Mouse (Mus musculus): ENCODE measurements at regions not wholly inside any gene's neighbourhood (a gene's known extent, or its start where the extent isn't known, plus 50 kb on each side); places are given as distances from the start of the nearest gene placed in this dataset.

DNA sequence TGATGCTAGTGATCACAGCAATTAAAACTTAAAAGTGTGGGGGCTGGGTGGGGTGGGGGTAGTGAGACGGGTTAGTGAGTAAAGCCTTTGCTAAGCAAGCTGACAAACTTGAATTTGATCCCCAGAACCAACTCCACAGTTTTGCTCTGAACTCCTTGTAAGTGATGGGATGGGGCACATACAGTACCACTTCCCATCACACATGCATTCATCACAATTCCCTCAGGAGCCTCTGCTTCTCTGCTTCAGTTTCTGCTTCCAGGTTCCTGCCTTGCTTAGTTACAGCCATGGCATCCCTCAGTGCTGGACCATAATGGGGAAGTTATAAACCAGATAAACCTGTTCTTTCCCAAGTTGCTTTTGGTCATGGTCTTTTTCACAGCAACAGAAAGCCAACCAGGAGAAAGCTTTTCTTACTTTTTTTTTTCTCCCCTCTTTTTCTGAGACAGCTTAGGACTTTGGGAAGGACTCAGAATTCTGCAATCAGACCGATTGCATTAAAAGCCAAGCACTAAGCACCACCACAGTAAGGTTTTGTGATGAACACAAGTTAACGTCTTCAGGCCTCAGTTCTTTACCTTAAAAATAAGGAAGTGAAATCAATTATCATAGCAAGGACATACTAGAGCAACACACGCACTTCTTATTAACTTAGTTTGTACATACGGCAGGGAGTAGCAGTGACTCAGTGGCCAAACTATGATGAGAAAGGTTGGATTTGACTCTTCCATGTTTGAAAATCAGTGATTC, 176.8 kb upstream of the Cdkn2b start:
- Histone ChIP-seq H3K9ac (no peak overlapping the region), H3K36me3 (no peaks in the 10 kb centered on the region), H3K4me2 (replicated peaks) (no peak overlapping the region), H3K27me3 (no peaks in the 10 kb centered on the region), H3K4me3 (no peak overlapping the region), H3K4me1 (no peaks in the 10 kb centered on the region), H3K9me3 (no peaks in the 10 kb centered on the region), H3K27ac (no peak overlapping the region)
- ATAC-seq (ENCODE audit: low FRiP score, low read depth) = no peak
- 76% methylated on average over 5 of the region's 5 CpGs for WGBS

DNA sequence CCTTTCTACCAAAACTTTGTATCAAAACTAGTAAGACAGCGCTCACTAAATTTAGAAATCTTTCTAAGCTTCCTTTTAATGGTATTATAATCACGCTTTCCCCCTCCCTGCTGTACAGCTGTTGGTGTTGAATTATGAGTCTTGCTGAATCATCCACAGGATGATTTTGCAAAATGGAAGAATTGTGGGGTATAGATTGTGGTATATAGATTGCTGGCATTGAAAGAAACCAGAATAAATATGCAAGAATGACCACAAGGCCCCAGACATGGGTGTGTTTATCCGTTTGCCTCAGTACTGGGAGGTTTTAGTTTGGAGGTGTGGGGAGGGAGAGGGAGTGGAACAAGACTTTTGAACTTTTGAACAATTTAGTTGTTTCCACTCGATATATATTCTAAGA, 176.1 kb upstream of the Cdkn2b start:
- no peak for ATAC-seq (ENCODE audit: low FRiP score, low read depth)
- 75% methylated on average over 4 of the region's 4 CpGs for WGBS
- Histone ChIP-seq H3K36me3 (no peaks in the 10 kb centered on the region), H3K27me3 (no peaks in the 10 kb centered on the region), H3K27ac (no peak overlapping the region), H3K4me1 (no peaks in the 10 kb centered on the region), H3K4me3 (no peak overlapping the region), H3K9ac (no peak overlapping the region), H3K4me2 (replicated peaks) (no peak overlapping the region), H3K9me3 (no peaks in the 10 kb centered on the region)

DNA sequence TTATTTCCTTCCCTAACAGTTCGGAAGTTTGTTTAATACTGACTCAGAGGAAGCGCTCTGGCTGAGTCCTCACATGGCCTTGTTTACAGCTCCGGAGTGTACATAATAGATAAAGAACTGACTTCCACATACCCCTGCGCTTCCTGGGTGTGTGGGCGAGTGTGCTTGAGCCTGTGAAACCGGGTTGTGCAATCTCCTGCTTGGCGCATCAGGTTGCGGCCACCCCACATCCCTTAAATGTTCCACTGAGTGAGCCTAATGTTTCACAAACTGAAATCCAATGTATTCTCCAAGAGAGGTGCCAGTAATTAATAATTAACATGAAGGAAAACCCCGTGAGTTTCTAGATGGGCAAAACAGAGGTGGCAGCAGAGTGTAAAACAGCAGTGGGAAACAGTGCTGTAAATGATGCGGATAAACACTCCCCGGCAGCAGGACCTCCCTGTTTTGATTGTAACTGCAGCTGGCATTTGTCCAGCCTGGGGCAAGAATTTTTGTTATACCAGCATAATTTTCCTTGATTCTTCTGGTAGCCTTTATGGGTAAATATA, 175.2 kb upstream of the Cdkn2b start:
- 47% methylated on average over 11 of the region's 11 CpGs for WGBS
- Histone ChIP-seq H3K36me3 (no peaks in the 10 kb centered on the region), H3K9ac (no peak overlapping the region), H3K4me2 (replicated peaks) (no peak overlapping the region), H3K9me3 (no peaks in the 10 kb centered on the region), H3K4me3 (no peak overlapping the region), H3K4me1 (no peaks in the 10 kb centered on the region), H3K27me3 (no peaks in the 10 kb centered on the region), H3K27ac (no peak overlapping the region)
- ATAC-seq (ENCODE audit: low FRiP score, low read depth) = no peak

DNA sequence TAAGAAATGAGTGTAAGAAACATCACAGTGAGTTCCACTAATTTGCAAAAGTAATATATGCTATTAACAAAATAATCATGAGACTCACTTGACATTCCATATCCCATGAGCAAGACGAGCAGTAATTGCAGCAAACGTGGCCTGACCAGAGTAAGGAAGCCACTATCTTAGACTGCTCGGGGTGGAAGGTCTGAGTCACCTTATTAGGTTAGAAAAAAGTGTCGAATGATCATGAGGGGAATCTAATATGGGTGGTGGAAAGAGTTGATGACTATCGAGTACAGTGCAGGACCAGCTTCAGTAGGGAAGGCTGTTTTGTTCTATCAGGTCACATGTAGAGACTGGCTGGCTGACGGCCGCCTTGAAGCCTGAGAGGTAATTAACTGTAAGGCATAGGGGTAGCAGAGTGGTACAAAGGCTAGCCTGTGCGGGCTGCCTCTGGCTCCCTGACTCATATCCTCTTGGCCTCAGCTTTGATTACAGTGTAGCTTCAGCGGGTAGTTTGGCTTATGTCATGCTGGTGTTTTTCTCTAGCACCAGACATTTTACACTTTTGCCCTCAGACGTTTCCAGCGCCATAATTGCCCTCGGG, 167.9 kb upstream of the Cdkn2b start:
- Histone ChIP-seq H3K27me3 (no peaks in the 10 kb centered on the region), H3K4me1 (peaks cover 5% of the 10 kb centered on the region; the same call in 1 of the 2 replicates), H3K36me3 (no peaks in the 10 kb centered on the region), H3K4me3 (no peak overlapping the region), H3K4me2 (replicated peaks) (no peak overlapping the region), H3K9ac (no peak overlapping the region), H3K27ac (no peak overlapping the region), H3K9me3 (no peaks in the 10 kb centered on the region)
- peak; percentile 85 for ATAC-seq (ENCODE audit: low FRiP score, low read depth)
- WGBS = 53% methylated on average over 12 of the region's 12 CpGs

DNA sequence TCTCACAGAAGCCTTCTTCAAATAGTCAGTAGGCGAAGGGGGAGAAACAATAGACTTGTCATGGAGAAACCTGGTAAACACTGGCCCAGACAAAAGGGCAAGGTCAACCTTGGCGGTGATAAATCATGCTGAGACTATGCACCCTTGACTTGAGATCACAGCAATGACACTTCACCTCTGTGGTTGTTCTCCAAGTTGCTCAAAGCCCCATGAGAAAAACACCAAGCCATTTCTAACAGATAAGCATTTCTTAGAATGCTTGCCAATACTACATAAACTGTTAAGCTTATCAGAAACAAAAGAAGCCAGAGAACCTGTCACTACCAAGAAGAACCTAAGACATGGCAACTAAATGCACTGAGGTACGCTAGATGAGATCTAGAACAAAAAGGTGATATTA, 165.0 kb upstream of the Cdkn2b start:
- H3K9me3 ChIP-seq = no peaks in the 10 kb centered on the region
- no peak for ATAC-seq (ENCODE audit: low FRiP score, low read depth)
- WGBS = 68% methylated on average over 3 of the region's 3 CpGs
- H3K4me3 ChIP-seq = no peak overlapping the region
- no peaks in the 10 kb centered on the region for H3K27me3 ChIP-seq
- H3K27ac ChIP-seq = no peak overlapping the region
- H3K4me2 ChIP-seq (replicated peaks) = no peak overlapping the region
- peaks cover 6% of the 10 kb centered on the region; the same call in 1 of the 2 replicates for H3K4me1 ChIP-seq
- no peaks in the 10 kb centered on the region for H3K36me3 ChIP-seq
- H3K9ac ChIP-seq = no peak overlapping the region

DNA sequence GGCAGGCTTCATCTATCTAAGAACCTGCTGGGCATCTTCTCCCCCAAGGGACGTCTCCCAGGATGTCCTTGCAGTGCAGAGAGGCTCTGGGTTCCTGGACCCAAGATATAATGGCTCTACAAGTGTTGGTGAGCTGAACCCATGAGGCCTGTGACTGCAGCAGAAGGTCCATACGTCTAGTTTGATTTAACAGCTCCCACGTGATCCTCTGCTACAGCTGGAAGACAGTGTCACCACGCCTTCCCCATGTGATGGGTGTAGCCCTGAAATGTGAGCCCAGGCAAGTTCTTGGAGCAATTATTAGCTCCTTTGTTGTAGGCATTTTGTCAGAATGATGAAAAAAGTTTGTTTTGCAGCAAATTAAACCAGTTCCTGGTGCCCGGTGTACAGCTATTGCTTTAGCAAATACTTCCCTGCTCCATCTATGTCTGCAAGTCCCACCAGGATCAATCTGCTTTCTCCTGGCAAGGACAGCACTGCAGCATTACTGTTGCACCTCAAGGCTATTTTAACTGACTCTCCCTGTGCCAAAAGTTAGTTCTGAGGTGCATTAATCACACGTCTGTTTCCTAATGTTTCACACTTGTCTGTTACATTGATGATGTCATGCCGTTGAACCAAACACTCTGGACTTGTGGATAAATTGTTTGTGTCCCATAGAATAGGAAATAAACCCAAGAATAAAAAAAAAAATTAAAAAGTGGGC, 164.2 kb upstream of the Cdkn2b start:
- no peak for ATAC-seq (ENCODE audit: low FRiP score, low read depth)
- H3K27ac ChIP-seq = no peak overlapping the region

DNA sequence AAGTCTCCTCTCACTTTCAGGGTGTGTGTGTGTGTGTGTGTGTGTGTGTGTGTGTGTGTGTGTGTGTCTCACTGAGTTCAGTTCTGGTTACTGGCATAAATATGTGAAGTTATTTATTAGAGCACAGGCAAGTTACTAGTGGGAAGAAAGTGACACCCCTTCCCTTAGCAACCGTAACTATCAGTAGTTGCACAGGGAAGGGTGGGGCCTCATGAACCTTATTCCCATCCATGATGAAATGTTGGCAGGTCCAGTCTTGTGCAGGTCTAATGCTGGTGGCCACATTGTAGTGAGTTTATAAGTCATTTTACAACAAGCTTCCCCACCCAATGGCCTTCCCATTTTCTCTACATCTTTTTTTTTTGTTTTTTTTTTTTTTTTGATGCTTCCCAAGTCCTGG, 160.6 kb upstream of the Cdkn2b start:
- Histone ChIP-seq H3K9me3 (no peaks in the 10 kb centered on the region), H3K4me3 (no peak overlapping the region), H3K4me2 (replicated peaks) (no peak overlapping the region), H3K36me3 (no peaks in the 10 kb centered on the region), H3K4me1 (peaks cover 19% of the 10 kb centered on the region), H3K27me3 (no peaks in the 10 kb centered on the region), H3K27ac (no peak overlapping the region), H3K9ac (no peak overlapping the region)
- ATAC-seq (ENCODE audit: low FRiP score, low read depth) = no peak
- 68% methylated on average over 1 of the region's 1 CpGs for WGBS

More for the DNA sequence above, 164.2 kb upstream of the Cdkn2b start:
- Histone ChIP-seq H3K36me3 (no peaks in the 10 kb centered on the region), H3K9ac (no peak overlapping the region), H3K4me3 (no peak overlapping the region), H3K9me3 (no peaks in the 10 kb centered on the region), H3K27me3 (no peaks in the 10 kb centered on the region), H3K4me2 (replicated peaks) (no peak overlapping the region), H3K4me1 (peaks cover 10% of the 10 kb centered on the region)
- 35% methylated on average over 7 of the region's 7 CpGs for WGBS

DNA sequence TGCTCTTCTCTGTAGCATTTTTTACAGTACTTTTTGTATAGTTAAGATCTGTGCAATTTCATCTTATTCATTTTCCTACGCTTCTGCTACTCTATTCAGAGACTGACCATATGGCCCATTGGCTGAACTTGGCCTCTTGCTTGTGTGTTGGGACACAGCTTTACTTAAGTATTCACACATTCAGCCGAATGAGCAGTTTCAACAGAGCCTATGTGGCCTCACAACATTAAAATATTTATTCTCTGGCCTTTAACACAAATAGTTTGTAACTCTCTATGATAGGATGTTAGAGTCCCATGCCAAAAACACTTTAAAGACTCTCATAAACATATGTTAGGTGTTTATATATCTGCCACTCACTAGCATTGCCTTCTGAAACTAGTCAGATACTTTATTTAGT, 159.9 kb upstream of the Cdkn2b start:
- 75% methylated on average over 2 of the region's 2 CpGs for WGBS
- H3K9me3 ChIP-seq = no peaks in the 10 kb centered on the region
- no peak overlapping the region for H3K4me3 ChIP-seq
- H3K27me3 ChIP-seq = no peaks in the 10 kb centered on the region
- H3K27ac ChIP-seq = no peak overlapping the region; the same call in 1 of the 2 replicates
- ATAC-seq (ENCODE audit: low FRiP score, low read depth) = no peak
- peaks cover 19% of the 10 kb centered on the region for H3K4me1 ChIP-seq
- H3K36me3 ChIP-seq = no peaks in the 10 kb centered on the region
- no peak overlapping the region for H3K9ac ChIP-seq
- no peak overlapping the region for H3K4me2 ChIP-seq (replicated peaks)

DNA sequence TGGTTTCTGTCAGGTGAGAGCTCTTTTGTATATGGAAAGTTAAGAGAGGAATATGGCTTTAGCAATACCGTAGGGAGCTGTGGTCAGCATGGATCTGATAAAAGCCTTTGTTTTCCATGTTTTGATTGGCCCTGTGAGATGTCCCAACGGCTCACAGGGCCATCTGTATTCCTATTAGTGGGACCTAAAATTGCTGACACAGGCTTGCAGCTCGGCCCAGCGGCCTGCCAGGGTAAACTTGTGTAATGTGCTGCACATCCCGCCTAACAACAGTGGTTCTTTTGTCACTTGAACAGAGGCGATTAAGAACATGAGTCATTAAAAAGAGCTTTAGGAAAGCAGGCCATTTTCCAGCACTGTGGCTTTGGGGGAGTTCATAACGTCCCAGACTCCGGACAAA, 159.0 kb upstream of the Cdkn2b start:
- no peak overlapping the region for H3K9ac ChIP-seq
- no peaks in the 10 kb centered on the region for H3K27me3 ChIP-seq
- H3K27ac ChIP-seq = peak overlapping the region; percentile 55
- peaks cover 16% of the 10 kb centered on the region for H3K4me1 ChIP-seq
- ATAC-seq (ENCODE audit: low FRiP score, low read depth) = peak; percentile 90
- no peaks in the 10 kb centered on the region for H3K36me3 ChIP-seq
- H3K4me3 ChIP-seq = no peak overlapping the region
- H3K9me3 ChIP-seq = no peaks in the 10 kb centered on the region
- 0 out of 2 replicates have a peak overlapping the region, but pooled peaks have one; percentile 21 for H3K4me2 ChIP-seq (replicated peaks)
- WGBS = 25% methylated on average over 8 of the region's 8 CpGs

DNA sequence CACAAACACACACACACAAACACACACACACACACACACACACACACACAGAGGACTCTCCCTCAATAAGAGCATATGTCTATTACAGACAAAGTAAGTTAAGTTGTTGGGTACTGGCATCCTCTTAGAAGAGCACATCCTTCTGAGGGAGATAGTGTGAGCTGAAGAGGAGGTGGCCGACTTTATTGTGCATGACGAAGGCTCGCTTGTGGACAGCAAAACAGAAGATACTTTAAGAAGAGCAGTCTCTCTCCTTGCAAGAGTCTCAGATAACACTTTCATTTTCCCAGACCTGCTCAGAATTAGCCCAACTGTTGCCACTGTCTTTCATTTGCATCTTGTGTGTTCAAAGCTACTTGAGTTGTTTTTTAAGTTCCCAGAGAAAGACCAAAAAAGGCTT, 158.6 kb upstream of the Cdkn2b start:
- no peaks in the 10 kb centered on the region for H3K36me3 ChIP-seq
- WGBS = 65% methylated on average over 3 of the region's 3 CpGs
- no peak overlapping the region for H3K9ac ChIP-seq
- H3K27ac ChIP-seq = peak overlapping the region; percentile 55; the same call in 1 of the 2 replicates
- no peaks in the 10 kb centered on the region for H3K27me3 ChIP-seq
- H3K4me3 ChIP-seq = no peak overlapping the region
- 0 out of 2 replicates have a peak overlapping the region, but pooled peaks have one; percentile 21 for H3K4me2 ChIP-seq (replicated peaks)
- no peaks in the 10 kb centered on the region for H3K9me3 ChIP-seq
- H3K4me1 ChIP-seq = peaks cover 14% of the 10 kb centered on the region
- no peak for ATAC-seq (ENCODE audit: low FRiP score, low read depth)

DNA sequence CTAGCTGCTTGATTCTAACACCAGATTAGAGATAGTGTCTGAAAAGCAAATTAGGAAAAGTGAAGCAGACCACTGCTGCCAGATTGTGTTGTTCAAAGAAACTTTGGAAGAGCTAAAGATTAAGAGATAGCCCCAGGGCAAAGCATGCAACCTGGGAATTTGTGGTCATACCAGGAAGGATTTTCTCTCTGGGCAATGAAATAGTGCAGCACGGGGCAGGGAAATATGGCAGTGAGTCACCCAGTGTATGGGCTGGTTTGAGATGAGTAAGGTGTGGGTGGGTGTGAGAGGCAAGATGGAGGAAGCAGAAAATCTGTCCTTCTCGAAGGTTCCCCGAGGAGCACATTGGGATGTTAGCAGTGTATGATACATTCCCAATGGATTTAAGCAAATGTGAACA, 155.9 kb upstream of the Cdkn2b start:
- Histone ChIP-seq H3K4me2 (replicated peaks) (no peak overlapping the region), H3K9me3 (no peaks in the 10 kb centered on the region), H3K9ac (no peak overlapping the region), H3K4me1 (peaks cover 14% of the 10 kb centered on the region), H3K36me3 (no peaks in the 10 kb centered on the region), H3K4me3 (no peak overlapping the region), H3K27me3 (no peaks in the 10 kb centered on the region), H3K27ac (no peak overlapping the region)
- no peak for ATAC-seq (ENCODE audit: low FRiP score, low read depth)
- WGBS = 91% methylated on average over 3 of the region's 3 CpGs

DNA sequence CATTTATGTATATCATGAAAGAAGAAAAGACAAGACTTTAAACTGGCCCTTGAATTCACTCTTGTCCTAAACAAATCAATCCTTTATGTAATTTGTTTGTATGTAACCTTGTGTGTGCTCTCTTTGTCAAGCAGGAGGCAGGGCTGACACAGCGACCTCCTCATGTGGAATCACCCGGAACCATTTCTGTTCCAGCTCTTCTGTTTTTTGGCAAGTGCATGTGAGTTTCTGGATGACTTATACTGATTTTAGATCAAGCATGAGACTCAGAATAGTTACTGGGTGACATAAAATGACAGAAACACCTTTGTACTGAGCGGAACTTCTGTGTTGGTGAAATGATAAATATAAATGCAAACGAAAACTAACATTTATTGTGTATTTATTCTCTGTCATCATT, 152.3 kb upstream of the Cdkn2b start:
- no peaks in the 10 kb centered on the region for H3K36me3 ChIP-seq
- H3K27ac ChIP-seq = no peak overlapping the region
- 89% methylated on average over 4 of the region's 4 CpGs for WGBS
- no peaks in the 10 kb centered on the region for H3K9me3 ChIP-seq
- H3K9ac ChIP-seq = no peak overlapping the region
- no peaks in the 10 kb centered on the region for H3K4me1 ChIP-seq
- H3K4me2 ChIP-seq (replicated peaks) = no peak overlapping the region
- no peak for ATAC-seq (ENCODE audit: low FRiP score, low read depth)
- H3K27me3 ChIP-seq = no peaks in the 10 kb centered on the region
- H3K4me3 ChIP-seq = no peak overlapping the region
